Mouse (Mus musculus) cerebellum, adult (tissue): ENCODE measurements around the gene Nr1d1.

Source experiments
- ATAC-seq: cut with Nextera tagmentation; 2 replicates; pipeline ENCODE4 v1.9.2; 2017; ENCODE audit warnings: mild to moderate bottlenecking, moderate library complexity, mixed read lengths; ENCODE audit not compliant: insufficient number of reproducible peaks, low FRiP score, low TSS enrichment

Nr1d1 gene

GRCm38 (mm10) chr11:98754621-98755181, 20.4 kb downstream of the Nr1d1 start:
- peak; percentile 26; the same call in 1 of the 2 replicates for ATAC-seq

- ATAC-seq = no peak
Measured at GRCm38 (mm10) chr11:98754151-98754620, 20.9 kb downstream of the Nr1d1 start.

- ATAC-seq = no peak
Measured at GRCm38 (mm10) chr11:98753264-98753663, 21.9 kb downstream of the Nr1d1 start.

GRCm38 (mm10) chr11:98752562-98753140, 22.5 kb downstream of the Nr1d1 start:
- no peak for ATAC-seq

DNA sequence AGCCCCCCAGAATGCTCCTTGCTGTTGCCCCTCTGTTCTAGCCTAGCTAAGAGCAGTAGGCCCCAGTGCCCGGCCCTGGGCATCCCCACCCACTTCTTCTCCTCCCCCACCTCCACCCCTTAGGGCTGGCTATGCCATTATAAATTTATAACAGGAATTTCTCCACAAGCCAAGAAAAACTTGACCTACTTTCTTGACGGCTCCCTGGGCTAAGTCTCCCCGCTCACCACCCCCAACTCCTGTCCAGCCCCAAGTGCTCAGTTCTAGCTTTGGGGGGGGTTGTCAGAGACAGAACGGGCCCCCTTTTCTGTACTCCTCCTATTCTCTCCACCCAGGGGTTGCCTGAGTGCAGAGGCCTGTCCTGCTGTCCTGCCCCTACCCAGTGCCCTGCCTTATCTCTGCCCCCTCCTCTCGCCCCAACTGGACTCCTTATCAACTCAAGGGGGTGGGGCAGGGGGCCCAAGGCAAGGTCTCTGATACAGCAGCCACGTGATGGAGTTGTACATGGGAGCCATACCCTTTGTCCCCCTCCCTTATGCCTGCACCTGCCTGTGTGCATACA, 23.8 kb downstream of the Nr1d1 start:
- ATAC-seq = no peak

GRCm38 (mm10) chr11:98750351-98751201, 24.6 kb downstream of the Nr1d1 start:
- no peak for ATAC-seq

DNA sequence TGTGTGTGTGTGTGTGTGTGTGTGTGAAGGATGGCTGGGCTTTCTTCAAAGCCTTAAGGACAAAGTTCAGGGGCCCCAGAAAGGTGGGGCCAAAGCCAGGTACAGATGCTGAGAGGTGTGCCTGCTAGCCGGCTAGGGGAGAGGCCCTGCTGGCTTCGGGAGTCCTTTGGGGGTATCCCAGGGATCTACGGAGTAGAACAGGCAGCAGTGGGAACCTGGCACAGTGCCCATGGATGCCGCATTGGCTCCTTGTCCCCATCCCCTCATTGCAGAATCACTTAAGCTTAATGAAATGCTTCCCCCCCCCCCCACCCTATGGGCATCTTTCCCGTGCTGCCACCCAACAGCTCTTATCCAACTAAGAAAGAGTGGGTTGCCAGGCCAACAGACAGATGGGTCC, 25.4 kb downstream of the Nr1d1 start:
- no peak for ATAC-seq

GRCm38 (mm10) chr11:98748506-98749416, 26.4 kb downstream of the Nr1d1 start:
- ATAC-seq = no peak

DNA sequence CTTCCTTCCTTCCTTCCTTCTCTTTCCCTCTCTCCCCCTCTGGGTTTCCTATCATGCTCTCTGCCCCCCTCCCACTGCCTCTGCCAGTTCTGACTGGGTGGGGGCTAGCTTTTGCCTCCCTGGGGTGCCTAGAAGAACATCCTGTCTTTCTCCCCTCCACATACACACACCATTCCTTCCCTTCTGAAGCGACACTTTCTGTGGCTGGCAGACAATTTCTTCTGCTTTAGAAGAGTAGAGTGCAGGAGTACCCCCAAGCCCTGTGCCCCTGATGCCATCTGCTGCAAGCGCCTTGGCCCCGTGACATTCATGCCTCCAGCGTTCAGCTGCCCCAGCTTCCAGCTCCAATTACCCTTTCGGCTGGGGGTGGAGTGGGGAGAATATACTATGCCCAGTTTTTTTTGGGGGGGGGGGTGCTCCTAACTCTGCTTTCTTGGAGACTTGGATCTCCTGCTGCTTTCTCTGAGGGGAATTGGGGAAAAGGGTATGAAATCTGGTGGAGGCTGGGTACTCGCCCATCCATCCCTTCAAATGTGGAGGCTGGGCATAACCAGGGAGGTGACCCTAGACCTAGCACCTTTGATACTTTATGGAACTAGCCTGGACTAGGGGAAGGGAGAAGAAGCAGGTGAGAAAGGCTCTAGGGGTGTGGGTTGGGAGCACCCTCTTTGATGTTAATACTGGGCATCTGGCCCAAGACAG, 27.2 kb downstream of the Nr1d1 start:
- ATAC-seq = peak; percentile 23; the same call in 1 of the 2 replicates

GRCm38 (mm10) chr11:98746855-98747693, 28.1 kb downstream of the Nr1d1 start:
- ATAC-seq = peak; percentile 31; the same call in 1 of the 2 replicates

- no peak for ATAC-seq
Measured at GRCm38 (mm10) chr11:98745932-98746853, 28.9 kb downstream of the Nr1d1 start.

DNA sequence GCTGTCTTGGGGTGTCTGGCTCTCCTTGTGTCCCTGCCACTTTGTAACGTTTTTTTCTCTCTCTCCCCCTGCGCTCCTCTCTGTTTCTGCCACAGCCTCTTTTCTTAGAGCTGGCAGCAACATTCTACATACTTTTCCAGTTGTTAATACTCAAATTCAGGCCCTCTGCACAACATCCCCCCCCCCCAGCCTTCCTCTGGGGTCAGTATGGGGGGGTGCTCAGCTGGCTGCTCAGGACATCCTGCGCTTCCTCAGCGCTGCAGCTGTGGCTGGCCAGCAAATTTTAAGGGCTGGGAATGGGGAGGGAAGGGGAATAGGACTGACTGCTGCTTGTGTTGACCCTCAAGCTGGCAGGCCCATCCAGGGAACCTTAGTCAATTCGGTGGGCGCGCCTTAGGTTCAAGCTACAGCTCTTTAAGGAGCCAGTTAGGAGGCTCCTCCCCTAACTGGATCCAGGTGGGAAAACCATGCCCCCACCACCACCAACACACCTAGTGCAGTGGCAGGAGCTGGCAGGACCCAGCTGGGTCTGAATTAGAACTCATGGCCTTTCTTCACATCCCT, 30.6 kb downstream of the Nr1d1 start:
- ATAC-seq = no peak

DNA sequence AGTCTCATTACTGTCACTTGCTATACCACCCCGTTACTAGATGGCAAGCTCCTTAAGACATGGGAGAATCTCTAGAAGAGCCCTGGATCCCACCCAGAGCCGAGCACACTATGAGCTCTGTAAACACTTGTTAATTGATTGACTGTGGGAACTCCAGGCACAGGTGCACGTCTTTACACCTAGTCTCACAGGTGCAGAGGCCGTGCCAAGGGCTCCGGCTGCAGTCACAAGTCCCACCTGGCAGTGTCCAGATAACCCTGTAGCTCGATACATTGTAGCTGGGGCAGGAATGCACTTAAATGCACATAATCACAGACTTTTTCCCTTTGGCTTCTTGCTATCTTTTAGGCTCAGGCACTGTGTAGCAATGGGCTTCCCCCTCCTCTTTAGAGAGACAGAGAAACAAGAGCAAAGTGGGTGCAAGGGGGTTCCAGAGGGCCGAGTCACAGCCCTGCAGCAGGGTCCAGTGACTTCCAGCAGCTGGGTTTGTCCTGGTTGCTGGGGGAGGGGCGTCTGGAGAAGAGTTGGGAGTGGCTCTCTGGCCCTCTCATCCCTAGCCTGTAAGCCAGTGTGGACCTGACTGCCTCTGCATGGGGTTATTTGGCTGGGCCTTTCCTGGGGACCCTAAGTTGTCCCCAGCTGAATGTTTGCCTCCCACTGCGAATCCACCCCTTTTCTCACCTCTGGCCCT, 31.3 kb downstream of the Nr1d1 start:
- no peak for ATAC-seq

DNA sequence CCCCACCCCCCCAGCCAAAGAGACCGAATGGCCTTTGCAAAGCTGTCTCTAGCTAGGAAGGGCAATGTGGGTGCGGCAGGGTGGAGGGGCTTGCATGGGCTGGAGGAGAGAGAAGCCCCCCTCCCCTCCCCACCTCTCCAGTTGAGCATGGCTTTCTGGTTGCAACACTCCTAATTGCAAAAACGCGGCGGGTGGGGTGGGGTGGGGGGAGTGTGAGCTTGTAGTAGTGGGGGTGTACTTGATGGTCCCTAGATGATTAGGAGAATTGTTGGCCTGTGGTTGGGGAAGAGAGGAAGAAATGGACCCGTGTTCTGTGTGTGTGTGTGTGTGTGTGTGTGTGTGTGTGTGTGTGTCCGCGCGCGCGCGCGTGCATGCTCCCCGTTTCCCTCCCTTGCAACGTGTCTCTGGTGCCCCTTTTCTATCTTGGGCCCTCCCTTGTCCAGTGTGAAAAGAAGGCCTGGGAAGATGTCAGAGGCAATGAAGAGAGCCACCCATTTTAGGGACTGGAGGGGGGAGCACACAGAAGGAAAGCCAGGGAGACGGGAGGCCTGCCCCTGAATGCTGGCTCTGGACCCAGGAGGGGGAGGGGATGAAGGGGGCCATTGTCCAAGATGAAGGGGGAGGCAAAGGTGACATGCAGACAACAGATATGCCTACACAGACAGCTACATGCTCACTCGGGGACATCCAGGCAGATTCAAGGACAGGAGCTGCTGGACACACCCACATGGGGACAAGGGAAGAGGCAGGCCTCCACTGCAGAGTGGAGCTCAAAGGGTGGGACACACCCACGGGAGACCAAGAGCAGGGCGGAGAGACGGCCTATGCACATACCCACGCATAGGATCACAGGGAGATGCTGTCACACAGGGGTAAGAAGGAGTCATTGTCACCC, 32.5 kb downstream of the Nr1d1 start:
- no peak for ATAC-seq

DNA sequence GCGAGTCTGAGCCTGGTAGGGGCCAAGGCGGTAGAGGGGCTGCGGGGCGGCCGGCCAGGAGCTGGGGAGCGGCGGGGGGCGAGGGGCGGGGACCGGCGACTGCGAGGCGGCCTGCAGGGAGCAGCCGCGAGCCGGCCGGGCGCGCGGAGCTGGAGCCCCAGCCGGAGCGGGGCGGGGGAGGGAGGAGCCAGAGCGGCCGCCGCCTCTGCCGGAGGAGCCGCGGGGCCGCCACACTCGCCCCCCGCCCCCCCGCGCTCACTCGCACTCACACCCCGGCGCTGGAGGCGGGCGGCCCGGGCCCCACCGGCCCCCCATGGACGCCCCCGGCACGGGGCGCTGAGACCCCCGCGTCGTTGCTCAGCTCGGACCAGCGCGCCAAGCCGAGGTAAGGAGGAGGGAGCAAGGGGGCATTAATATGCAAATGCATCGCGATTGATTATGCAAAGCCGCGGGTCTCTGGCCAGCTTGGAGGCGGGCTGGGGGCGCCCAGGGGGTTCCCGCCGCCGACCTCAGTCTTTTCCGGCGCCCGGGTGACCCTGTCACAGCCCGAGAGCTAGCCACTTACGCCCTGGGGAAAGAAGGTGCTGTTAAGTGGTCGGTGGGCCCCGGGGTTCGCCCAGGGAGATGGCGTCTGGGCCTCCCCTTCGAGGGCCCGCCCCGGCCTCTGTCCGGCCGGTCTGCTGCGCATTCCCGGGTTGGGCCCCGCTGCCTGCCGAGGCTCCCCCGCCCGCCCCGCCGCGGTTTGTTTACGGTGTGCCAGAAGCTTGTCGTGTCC, 33.3 kb downstream of the Nr1d1 start:
- ATAC-seq = peak; percentile 49; the same call in 1 of the 2 replicates
